Mouse (Mus musculus): ENCODE measurements at regions not wholly inside any gene's neighbourhood (a gene's known extent, or its start where the extent isn't known, plus 50 kb on each side); places are given as distances from the start of the nearest gene placed in this dataset.

- no peak overlapping the region for H3ac ChIP-seq (ENCODE audit: control insufficient read depth, insufficient read length)
- no peaks in the 10 kb centered on the region for H3K79me2 ChIP-seq (ENCODE audit: control insufficient read depth, insufficient read depth)
- no peak for TF ChIP-seq TCF3 (IDR thresholded peaks at IDR 0.05; ENCODE audit: insufficient read length, low read depth)
- no peak for TF ChIP-seq TCF12 (IDR thresholded peaks at IDR 0.05; ENCODE audit: insufficient read depth, poor library complexity, severe bottlenecking)
- no peak for TF ChIP-seq REST (IDR thresholded peaks at IDR 0.05; ENCODE audit: insufficient read depth, insufficient read length)
- no peak for TF ChIP-seq MYOG (IDR thresholded peaks at IDR 0.05; ENCODE audit: control insufficient read depth in 1 of 3, insufficient read depth in 1 of 3, insufficient read length in 2 of 3, low read depth in 2 of 3)
- TF ChIP-seq USF1 (IDR thresholded peaks at IDR 0.05; ENCODE audit: low read depth) = no peak
- TF ChIP-seq MYOD1 (IDR thresholded peaks at IDR 0.05; ENCODE audit: control insufficient read depth in 1 of 3, insufficient read length in 2 of 3, low read depth in 2 of 3) = no peak
- TF ChIP-seq MAX (IDR thresholded peaks at IDR 0.05; ENCODE audit: low read depth) = no peak
- no peak for TF ChIP-seq E2F4 (IDR thresholded peaks at IDR 0.05; ENCODE audit: insufficient read depth)
- TF ChIP-seq POLR2AphosphoS2 (IDR thresholded peaks at IDR 0.05; ENCODE audit: insufficient read length, low read depth) = no peak
- TF ChIP-seq SRF (IDR thresholded peaks at IDR 0.05; ENCODE audit: control insufficient read depth, insufficient read length, low read depth) = no peak
- no peak for TF ChIP-seq CEBPB (IDR thresholded peaks at IDR 0.05; ENCODE audit: insufficient read depth, poor library complexity, severe bottlenecking)
- TF ChIP-seq POLR2A (IDR thresholded peaks at IDR 0.05; ENCODE audit: insufficient read length, low read depth) = no peak
- H3K4me3 ChIP-seq = no peak overlapping the region
- H3K4me2 ChIP-seq (ENCODE audit: low read depth) = no peak overlapping the region
- no peaks in the 10 kb centered on the region for H3K36me3 ChIP-seq (ENCODE audit: control insufficient read depth, insufficient read depth)
- no peaks in the 10 kb centered on the region for H3K27me3 ChIP-seq (ENCODE audit: control insufficient read depth, insufficient read depth, insufficient read length)
These were observed 579.4 kb upstream of the Manea start for GRCm38 (mm10) chr4:26926060-26926459.

- no peak overlapping the region for H3K4me2 ChIP-seq (ENCODE audit: low read depth)
- H3ac ChIP-seq (ENCODE audit: control insufficient read depth, insufficient read length) = no peak overlapping the region
- H3K4me3 ChIP-seq = no peak overlapping the region
- no peaks in the 10 kb centered on the region for H3K79me2 ChIP-seq (ENCODE audit: control insufficient read depth, insufficient read depth)
- TF ChIP-seq E2F4 (IDR thresholded peaks at IDR 0.05; ENCODE audit: insufficient read depth) (no peak), TCF12 (IDR thresholded peaks at IDR 0.05; ENCODE audit: insufficient read depth, poor library complexity, severe bottlenecking) (no peak), REST (IDR thresholded peaks at IDR 0.05; ENCODE audit: insufficient read depth, insufficient read length) (no peak), POLR2A (IDR thresholded peaks at IDR 0.05; ENCODE audit: insufficient read length, low read depth) (no peak), USF1 (IDR thresholded peaks at IDR 0.05; ENCODE audit: low read depth) (no peak), MYOD1 (IDR thresholded peaks at IDR 0.05; ENCODE audit: control insufficient read depth in 1 of 3, insufficient read length in 2 of 3, low read depth in 2 of 3) (no peak), TCF3 (IDR thresholded peaks at IDR 0.05; ENCODE audit: insufficient read length, low read depth) (no peak), SRF (IDR thresholded peaks at IDR 0.05; ENCODE audit: control insufficient read depth, insufficient read length, low read depth) (no peak), MAX (IDR thresholded peaks at IDR 0.05; ENCODE audit: low read depth) (no peak), MYOG (IDR thresholded peaks at IDR 0.05; ENCODE audit: control insufficient read depth in 1 of 3, insufficient read depth in 1 of 3, insufficient read length in 2 of 3, low read depth in 2 of 3) (no peak), CEBPB (IDR thresholded peaks at IDR 0.05; ENCODE audit: insufficient read depth, poor library complexity, severe bottlenecking) (no peak), POLR2AphosphoS2 (IDR thresholded peaks at IDR 0.05; ENCODE audit: insufficient read length, low read depth) (no peak)
- no peaks in the 10 kb centered on the region for H3K27me3 ChIP-seq (ENCODE audit: control insufficient read depth, insufficient read depth, insufficient read length)
- H3K36me3 ChIP-seq (ENCODE audit: control insufficient read depth, insufficient read depth) = no peaks in the 10 kb centered on the region
These were observed 541.8 kb upstream of the Manea start for GRCm38 (mm10) chr4:26888514-26888913.

- Histone ChIP-seq H3ac (ENCODE audit: control insufficient read depth, insufficient read length) (no peak overlapping the region), H3K4me2 (ENCODE audit: low read depth) (no peak overlapping the region), H3K27me3 (ENCODE audit: control insufficient read depth, insufficient read depth, insufficient read length) (no peaks in the 10 kb centered on the region), H3K36me3 (ENCODE audit: control insufficient read depth, insufficient read depth) (no peaks in the 10 kb centered on the region), H3K4me3 (no peak overlapping the region), H3K79me2 (ENCODE audit: control insufficient read depth, insufficient read depth) (no peaks in the 10 kb centered on the region)
- TF ChIP-seq SRF (IDR thresholded peaks at IDR 0.05; ENCODE audit: control insufficient read depth, insufficient read length, low read depth) (no peak), TCF3 (IDR thresholded peaks at IDR 0.05; ENCODE audit: insufficient read length, low read depth) (no peak), MAX (IDR thresholded peaks at IDR 0.05; ENCODE audit: low read depth) (no peak), CEBPB (IDR thresholded peaks at IDR 0.05; ENCODE audit: insufficient read depth, poor library complexity, severe bottlenecking) (no peak), USF1 (IDR thresholded peaks at IDR 0.05; ENCODE audit: low read depth) (no peak), REST (IDR thresholded peaks at IDR 0.05; ENCODE audit: insufficient read depth, insufficient read length) (no peak), MYOD1 (IDR thresholded peaks at IDR 0.05; ENCODE audit: control insufficient read depth in 1 of 3, insufficient read length in 2 of 3, low read depth in 2 of 3) (no peak), MYOG (IDR thresholded peaks at IDR 0.05; ENCODE audit: control insufficient read depth in 1 of 3, insufficient read depth in 1 of 3, insufficient read length in 2 of 3, low read depth in 2 of 3) (no peak), E2F4 (IDR thresholded peaks at IDR 0.05; ENCODE audit: insufficient read depth) (no peak), POLR2A (IDR thresholded peaks at IDR 0.05; ENCODE audit: insufficient read length, low read depth) (no peak), POLR2AphosphoS2 (IDR thresholded peaks at IDR 0.05; ENCODE audit: insufficient read length, low read depth) (no peak), TCF12 (IDR thresholded peaks at IDR 0.05; ENCODE audit: insufficient read depth, poor library complexity, severe bottlenecking) (no peak)
These were observed 532.3 kb upstream of the Manea start for GRCm38 (mm10) chr4:26879022-26879421.

- Histone ChIP-seq H3K79me2 (ENCODE audit: control insufficient read depth, insufficient read depth) (no peaks in the 10 kb centered on the region), H3K4me3 (no peak overlapping the region), H3K27me3 (ENCODE audit: control insufficient read depth, insufficient read depth, insufficient read length) (no peaks in the 10 kb centered on the region), H3K4me2 (ENCODE audit: low read depth) (no peak overlapping the region), H3ac (ENCODE audit: control insufficient read depth, insufficient read length) (no peak overlapping the region), H3K36me3 (ENCODE audit: control insufficient read depth, insufficient read depth) (no peaks in the 10 kb centered on the region)
- TF ChIP-seq TCF3 (IDR thresholded peaks at IDR 0.05; ENCODE audit: insufficient read length, low read depth) = no peak
- no peak for TF ChIP-seq MYOG (IDR thresholded peaks at IDR 0.05; ENCODE audit: control insufficient read depth in 1 of 3, insufficient read depth in 1 of 3, insufficient read length in 2 of 3, low read depth in 2 of 3)
These were observed 495.1 kb upstream of the Manea start for GRCm38 (mm10) chr4:26841761-26842160.

DNA sequence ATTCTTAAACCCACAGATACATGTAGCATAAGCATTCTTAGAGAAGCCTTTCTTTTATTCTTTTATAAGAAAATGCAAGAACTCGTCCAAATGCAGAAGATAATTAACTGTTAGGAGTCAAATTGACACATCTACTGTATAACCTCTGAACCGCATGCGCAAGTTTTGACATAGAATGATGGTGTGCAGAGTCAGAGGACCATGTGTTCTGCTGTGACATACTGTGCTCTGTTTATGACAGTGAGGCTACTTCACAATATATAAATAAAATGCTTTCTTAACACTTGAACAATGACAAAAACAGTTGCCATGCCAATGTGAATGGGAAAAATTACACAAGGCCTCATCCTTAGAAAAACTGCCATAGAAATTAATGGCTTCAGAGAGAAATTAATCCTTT is 454.1 kb upstream of the Manea start:
- Histone ChIP-seq H3K79me2 (ENCODE audit: control insufficient read depth, insufficient read depth) (no peaks in the 10 kb centered on the region), H3K4me2 (ENCODE audit: low read depth) (no peak overlapping the region), H3K27me3 (ENCODE audit: control insufficient read depth, insufficient read depth, insufficient read length) (no peaks in the 10 kb centered on the region), H3K4me3 (no peak overlapping the region), H3ac (ENCODE audit: control insufficient read depth, insufficient read length) (no peak overlapping the region), H3K36me3 (ENCODE audit: control insufficient read depth, insufficient read depth) (no peaks in the 10 kb centered on the region)
- TF ChIP-seq POLR2A (IDR thresholded peaks at IDR 0.05; ENCODE audit: insufficient read length, low read depth) = no peak
- TF ChIP-seq E2F4 (IDR thresholded peaks at IDR 0.05; ENCODE audit: insufficient read depth) = no peak
- no peak for TF ChIP-seq REST (IDR thresholded peaks at IDR 0.05; ENCODE audit: insufficient read depth, insufficient read length)
- TF ChIP-seq MYOG (IDR thresholded peaks at IDR 0.05; ENCODE audit: control insufficient read depth in 1 of 3, insufficient read depth in 1 of 3, insufficient read length in 2 of 3, low read depth in 2 of 3) = no peak
- no peak for TF ChIP-seq TCF3 (IDR thresholded peaks at IDR 0.05; ENCODE audit: insufficient read length, low read depth)
- no peak for TF ChIP-seq MAX (IDR thresholded peaks at IDR 0.05; ENCODE audit: low read depth)
- no peak for TF ChIP-seq MYOD1 (IDR thresholded peaks at IDR 0.05; ENCODE audit: control insufficient read depth in 1 of 3, insufficient read length in 2 of 3, low read depth in 2 of 3)
- no peak for TF ChIP-seq POLR2AphosphoS2 (IDR thresholded peaks at IDR 0.05; ENCODE audit: insufficient read length, low read depth)
- no peak for TF ChIP-seq SRF (IDR thresholded peaks at IDR 0.05; ENCODE audit: control insufficient read depth, insufficient read length, low read depth)
- no peak for TF ChIP-seq CEBPB (IDR thresholded peaks at IDR 0.05; ENCODE audit: insufficient read depth, poor library complexity, severe bottlenecking)
- no peak for TF ChIP-seq USF1 (IDR thresholded peaks at IDR 0.05; ENCODE audit: low read depth)
- no peak for TF ChIP-seq TCF12 (IDR thresholded peaks at IDR 0.05; ENCODE audit: insufficient read depth, poor library complexity, severe bottlenecking)
